12 mouse cellular contexts compared by ENCODE assay signal in the genomic region with DNA sequence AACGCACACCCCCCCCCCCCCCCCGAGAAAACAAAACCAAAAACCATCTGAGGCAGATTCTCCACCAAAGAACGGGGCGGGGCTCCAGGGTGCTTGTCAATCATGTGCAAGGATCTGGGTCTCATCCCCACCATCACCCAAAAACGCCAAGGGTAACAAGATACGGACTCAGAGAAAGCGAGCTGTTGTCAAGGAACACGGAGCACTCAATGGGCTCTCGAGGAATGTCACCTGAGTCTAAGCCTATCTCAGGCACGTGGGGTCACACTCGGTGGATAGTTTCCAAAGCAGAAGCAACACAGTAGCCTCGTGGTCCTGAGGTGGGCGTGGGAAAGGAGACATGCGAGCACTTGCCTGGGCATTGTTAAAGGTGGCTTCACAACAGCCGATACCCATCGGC. TPM values are rescaled to one million over a fixed set of nuclear protein-coding genes. Genes with fewer than 3 reads are reported as not detected.
DNase-seq lines count a peak whose midpoint lies in the region; ATAC-seq and TF ChIP-seq lines count a peak whose summit lies in the region.
"Had no signal": no experiment of that assay in that cellular context is flagged by ENCODE, and none has a peak within 500 bp of the region (broad histone marks: within the 10 kb centered on the region; RNA-seq: fewer than 3 reads in every experiment).

No protein-coding gene starts in this region.

- no peak overlapping the region for H3K4me3 ChIP-seq in gastrocnemius, adult 2 months
- no peak overlapping the region for H3K4me3 ChIP-seq in liver, postnatal 0 days (ENCODE audit: low read depth, low read length)
- H3K4me3 ChIP-seq in liver, embryonic 12.5 days, result no peak overlapping the region
- H3K4me3 ChIP-seq in forebrain, embryonic 15.5 days, result no peak overlapping the region
- no peak overlapping the region for H3K4me3 ChIP-seq in midbrain, embryonic 15.5 days
- H3K4me3 ChIP-seq in kidney, embryonic 14.5 days (ENCODE audit: low read length), result no peak overlapping the region
- H3K4me3 ChIP-seq: embryonic facial prominence, embryonic 12.5 days had no signal

- no peak overlapping the region for H3K9ac ChIP-seq in liver, postnatal 0 days (replicated peaks)
- H3K9ac ChIP-seq in liver, embryonic 12.5 days, result no peak overlapping the region
- no peak overlapping the region for H3K9ac ChIP-seq in forebrain, embryonic 15.5 days (replicated peaks)
- H3K9ac ChIP-seq in midbrain, embryonic 15.5 days, result no peak overlapping the region
- H3K9ac ChIP-seq in kidney, embryonic 14.5 days (ENCODE audit: low read depth, low read length), result no peak overlapping the region
- H3K9ac ChIP-seq: embryonic facial prominence, embryonic 12.5 days had no signal

- peaks cover 15% of the 10 kb centered on the region for H3K36me3 ChIP-seq in liver, postnatal 0 days (replicated peaks; ENCODE audit: insufficient read depth, low read length)
- H3K36me3 ChIP-seq in liver, embryonic 12.5 days, result peaks cover 25% of the 10 kb centered on the region
- peaks cover 14% of the 10 kb centered on the region for H3K36me3 ChIP-seq in forebrain, embryonic 15.5 days
- H3K36me3 ChIP-seq in midbrain, embryonic 15.5 days (replicated peaks), result peaks cover 8% of the 10 kb centered on the region
- peaks cover 7% of the 10 kb centered on the region; the same call in 1 of the 2 replicates for H3K36me3 ChIP-seq in kidney, embryonic 14.5 days (ENCODE audit: control insufficient read depth, insufficient read depth, low read length)

- ATAC-seq in liver, postnatal 0 days, result no peak
- no peak for ATAC-seq in liver, embryonic 12.5 days
- ATAC-seq in forebrain, embryonic 15.5 days (replicated peaks), result no peak
- ATAC-seq in midbrain, embryonic 15.5 days (replicated peaks), result no peak
- ATAC-seq in kidney, embryonic 14.5 days (ENCODE audit: low FRiP score, low TSS enrichment), result no peak

- TF ChIP-seq CTCF in gastrocnemius, adult 2 months (IDR thresholded peaks at IDR 0.05), result no peak
- no peak for TF ChIP-seq CTCF in liver, postnatal 0 days (IDR thresholded peaks at IDR 0.05; ENCODE audit: low read depth)

- intact Hi-C loops in gastrocnemius, adult 2 months (cut with DNase I), result no loop called here

- H3K4me1 ChIP-seq in liver, postnatal 0 days (ENCODE audit: insufficient read depth), result peaks cover 84% of the 10 kb centered on the region
- peaks cover 95% of the 10 kb centered on the region for H3K4me1 ChIP-seq in liver, embryonic 12.5 days
- peaks cover 77% of the 10 kb centered on the region for H3K4me1 ChIP-seq in forebrain, embryonic 15.5 days
- peaks cover 75% of the 10 kb centered on the region for H3K4me1 ChIP-seq in midbrain, embryonic 15.5 days
- H3K4me1 ChIP-seq in kidney, embryonic 14.5 days (ENCODE audit: control insufficient read depth, insufficient read depth, low read length), result peaks cover 70% of the 10 kb centered on the region

- peak overlapping the region; percentile 24; the same call in 1 of the 2 replicates for H3K4me2 ChIP-seq in liver, postnatal 0 days (ENCODE audit: low read depth, low read length)
- no peak overlapping the region for H3K4me2 ChIP-seq in liver, embryonic 12.5 days
- H3K4me2 ChIP-seq in forebrain, embryonic 15.5 days (replicated peaks), result no peak overlapping the region
- no peak overlapping the region for H3K4me2 ChIP-seq in midbrain, embryonic 15.5 days
- no peak overlapping the region for H3K4me2 ChIP-seq in kidney, embryonic 14.5 days (replicated peaks; ENCODE audit: low read depth, low read length)
- H3K4me2 ChIP-seq: embryonic facial prominence, embryonic 12.5 days had no signal

- H3K27ac ChIP-seq in gastrocnemius, adult 2 months, result peak overlapping the region; percentile 79
- H3K27ac ChIP-seq in liver, postnatal 0 days (ENCODE audit: low read depth), result no peak overlapping the region
- H3K27ac ChIP-seq in liver, embryonic 12.5 days, result no peak overlapping the region
- peak overlapping the region; percentile 62; the same call in 1 of the 2 replicates for H3K27ac ChIP-seq in forebrain, embryonic 15.5 days (replicated peaks)
- H3K27ac ChIP-seq in midbrain, embryonic 15.5 days, result 0 out of 2 replicates have a peak overlapping the region, but pooled peaks have one; percentile 61
- no peak overlapping the region for H3K27ac ChIP-seq in kidney, embryonic 14.5 days (ENCODE audit: low read depth, low read length)
- H3K27ac ChIP-seq: embryonic facial prominence, embryonic 12.5 days had no signal

- TF ChIP-seq EP300 in liver, postnatal 0 days (IDR thresholded peaks at IDR 0.05; ENCODE audit: low read depth), result no peak

- H3K9me3 ChIP-seq in liver, postnatal 0 days (ENCODE audit: low read length), result no peaks in the 10 kb centered on the region
- H3K9me3 ChIP-seq in liver, embryonic 12.5 days (replicated peaks), result no peaks in the 10 kb centered on the region
- H3K9me3 ChIP-seq in forebrain, embryonic 15.5 days, result no peaks in the 10 kb centered on the region
- H3K9me3 ChIP-seq in midbrain, embryonic 15.5 days, result no peaks in the 10 kb centered on the region
- no peaks in the 10 kb centered on the region for H3K9me3 ChIP-seq in kidney, embryonic 14.5 days (ENCODE audit: control insufficient read depth, low read length)
- H3K9me3 ChIP-seq: embryonic facial prominence, embryonic 12.5 days had no signal

- DNase-seq in gastrocnemius, adult 2 months, result no peak
- no peak for DNase-seq in gastrocnemius, adult 18-20 months (ENCODE audit: low spot score)
- no peak for DNase-seq in liver, postnatal 0 days
- DNase-seq in frontal cortex, postnatal 25 days (ENCODE audit: low spot score in 2 of 2), result no peak
- DNase-seq: adrenal gland, postnatal 14 days; cerebellum, adult 18-20 months; liver had no signal

- no peaks in the 10 kb centered on the region for H3K27me3 ChIP-seq in liver, postnatal 0 days (ENCODE audit: insufficient read depth, low read length)
- H3K27me3 ChIP-seq in liver, embryonic 12.5 days (replicated peaks), result no peaks in the 10 kb centered on the region
- no peaks in the 10 kb centered on the region for H3K27me3 ChIP-seq in forebrain, embryonic 15.5 days
- H3K27me3 ChIP-seq in midbrain, embryonic 15.5 days (replicated peaks), result no peaks in the 10 kb centered on the region
- H3K27me3 ChIP-seq in kidney, embryonic 14.5 days (ENCODE audit: control insufficient read depth, insufficient read depth, low read length), result no peaks in the 10 kb centered on the region
- H3K27me3 ChIP-seq: embryonic facial prominence, embryonic 12.5 days had no signal

- 72% methylated on average over 16 of the region's 16 CpGs for WGBS in liver, postnatal 0 days (ENCODE audit: insufficient replicate concordance)
- WGBS in liver, embryonic 12.5 days (ENCODE audit: insufficient replicate concordance), result 61% methylated on average over 16 of the region's 16 CpGs
- WGBS in forebrain, embryonic 15.5 days, result 87% methylated on average over 16 of the region's 16 CpGs
- WGBS in midbrain, embryonic 15.5 days, result 78% methylated on average over 16 of the region's 16 CpGs
- WGBS in kidney, embryonic 14.5 days, result 78% methylated on average over 16 of the region's 16 CpGs

RNA-seq across cellular contexts. Expression of gene Vps37b, which starts 18.3 kb away (rescaled TPM):
- total RNA-seq in gastrocnemius, adult 2 months (2021), result 1 to 10 TPM; 4.1 to 6.2 TPM
- total RNA-seq in gastrocnemius, adult 18-20 months (2021), result 1 to 10 TPM; 5.7 to 6.6 TPM
- 16.4 and 17.6 TPM in 2 replicates for polyA plus RNA-seq in liver, postnatal 0 days (2015; fragmentation: Nextera tagmentation; extraction: Ambion mirVana)
- polyA plus RNA-seq in liver, embryonic 12.5 days (2016; fragmentation: Nextera tagmentation; extraction: Ambion mirVana), result 20.9 and 21.8 TPM in 2 replicates
- 106 and 109 TPM in 2 replicates for polyA plus RNA-seq in forebrain, embryonic 15.5 days (2015; fragmentation: Nextera tagmentation; extraction: Ambion mirVana)
- polyA plus RNA-seq in midbrain, embryonic 15.5 days (2015; fragmentation: Nextera tagmentation; extraction: Ambion mirVana), result 66.7 and 73.7 TPM in 2 replicates
- polyA plus RNA-seq in kidney, embryonic 14.5 days (2014; fragmentation: Nextera tagmentation; extraction: Ambion mirVana), result 20.2 and 27.6 TPM in 2 replicates

RNA-seq across cellular contexts. Expression of gene Hip1r, which starts 40.3 kb away (rescaled TPM):
- 10 to 100 TPM in 1 of 2 experiments, 1 to 10 TPM in 1; 5.6 to 14.3 TPM for total RNA-seq in gastrocnemius, adult 2 months (2021)
- 10 to 100 TPM in 1 of 2 experiments, 1 to 10 TPM in 1; 9.4 to 19.6 TPM for total RNA-seq in gastrocnemius, adult 18-20 months (2021)
- 10.1 and 13.5 TPM in 2 replicates for polyA plus RNA-seq in liver, postnatal 0 days (2015; fragmentation: Nextera tagmentation; extraction: Ambion mirVana)
- 15.2 and 16.7 TPM in 2 replicates for polyA plus RNA-seq in liver, embryonic 12.5 days (2016; fragmentation: Nextera tagmentation; extraction: Ambion mirVana)
- 26.9 and 27.5 TPM in 2 replicates for polyA plus RNA-seq in forebrain, embryonic 15.5 days (2015; fragmentation: Nextera tagmentation; extraction: Ambion mirVana)
- polyA plus RNA-seq in midbrain, embryonic 15.5 days (2015; fragmentation: Nextera tagmentation; extraction: Ambion mirVana), result 29.8 and 30.7 TPM in 2 replicates
- polyA plus RNA-seq in kidney, embryonic 14.5 days (2014; fragmentation: Nextera tagmentation; extraction: Ambion mirVana), result 11.0 and 13.0 TPM in 2 replicates

Comparison
In these comparisons a context has a peak if more than half of its experiments do, and no peak if none do; other contexts are left out.
1. H3K27ac ChIP-seq: peak in gastrocnemius, adult 2 months (single experiment), forebrain, embryonic 15.5 days (single experiment) and midbrain, embryonic 15.5 days (single experiment); none in liver, postnatal 0 days (single experiment), liver, embryonic 12.5 days (single experiment) and kidney, embryonic 14.5 days (single experiment).